Mouse (Mus musculus) MN1 (cell line): ENCODE results near the gene 4931409K22Rik.

ENCODE experiments used
- DNase-seq: peaks from one replicate; pipeline ENCODE4 v3.0.0-alpha.2; 2016; ENCODE audit warnings: low spot score

4931409K22Rik gene

DNA sequence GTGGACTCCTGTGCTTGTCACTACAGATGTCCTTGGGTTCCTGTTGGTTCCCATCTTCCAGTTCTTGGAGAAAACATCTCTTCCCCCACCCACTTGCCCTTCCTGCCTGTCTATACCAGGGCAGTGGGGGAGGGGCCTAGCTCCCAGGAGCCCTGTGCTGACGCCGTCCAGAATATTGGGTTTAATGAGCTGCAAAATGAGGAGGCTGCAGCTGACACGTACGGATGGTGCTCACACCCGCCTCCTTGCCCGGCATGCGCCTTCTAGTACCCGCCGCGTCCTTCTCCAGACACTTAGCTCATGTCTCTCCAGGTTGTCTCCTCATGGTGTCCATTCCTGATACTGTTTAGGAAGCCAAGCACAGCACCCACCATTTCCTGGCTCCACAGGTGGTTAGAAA, 57.5 kb downstream of the 4931409K22Rik start:
- no peak for DNase-seq

DNA sequence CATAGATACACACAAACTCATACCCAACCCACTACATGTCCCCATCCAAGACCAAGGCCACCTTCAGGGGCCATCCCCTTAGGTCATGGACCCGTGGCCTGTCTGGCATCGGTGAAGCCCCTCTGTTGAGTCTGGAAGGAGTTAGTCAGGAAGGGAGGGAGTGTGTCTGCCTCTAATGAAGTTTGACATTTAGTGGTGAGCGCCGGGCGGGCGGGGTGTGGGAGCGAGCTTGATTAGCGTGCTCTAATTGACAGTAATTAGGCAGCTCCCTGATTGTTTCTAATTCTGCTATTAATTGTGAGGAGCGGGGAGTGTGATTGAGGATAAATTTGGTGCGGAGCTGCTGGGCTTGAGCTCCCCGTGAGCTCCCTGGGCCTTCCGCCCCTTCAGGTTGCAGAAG, 59.1 kb downstream of the 4931409K22Rik start:
- DNase-seq = no peak

DNA sequence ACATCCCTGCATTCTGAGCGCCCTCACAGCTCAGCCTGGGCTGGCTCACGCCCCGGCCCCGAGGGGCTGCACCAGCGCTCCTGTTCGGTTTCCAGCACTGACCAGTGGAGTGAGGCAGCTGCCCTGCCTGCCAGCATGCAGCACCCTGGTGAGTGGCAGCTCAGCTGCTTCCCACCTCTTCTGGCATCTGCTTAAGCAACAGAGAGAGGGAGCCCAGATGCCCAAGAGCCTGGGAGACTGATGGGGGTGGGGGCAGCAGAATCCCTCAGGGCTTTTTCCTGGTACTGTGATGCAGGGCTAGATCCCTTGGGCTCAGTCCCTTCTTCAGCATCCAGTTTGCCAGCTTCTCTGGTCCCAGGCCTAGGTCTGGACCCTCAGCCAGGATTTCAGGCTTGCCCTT, 59.9 kb downstream of the 4931409K22Rik start:
- peak; percentile 74 for DNase-seq

DNA sequence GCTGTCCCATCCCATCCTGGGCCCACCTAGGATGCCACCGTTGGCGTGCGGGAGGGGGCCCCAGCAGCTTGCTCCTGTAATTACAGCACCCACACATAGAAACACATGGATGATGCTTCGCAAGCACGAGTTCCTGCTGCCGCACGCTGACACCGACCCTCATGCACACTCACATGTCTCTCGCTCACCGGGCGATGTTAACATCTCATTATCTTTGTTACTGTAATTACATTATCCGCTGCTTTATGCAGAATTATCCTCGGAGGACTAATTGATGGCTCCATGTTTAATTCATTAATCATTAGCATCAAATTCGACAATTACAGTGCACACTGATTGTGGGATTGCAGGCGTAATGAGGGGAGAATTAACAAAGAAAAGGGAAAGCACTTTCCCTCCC, 61.6 kb downstream of the 4931409K22Rik start:
- no peak for DNase-seq
